Mouse (Mus musculus) brain, embryonic 14.5 days (tissue): ENCODE results near the gene Atp6v0a1.

ENCODE experiments used
- CTCF ChIP-seq: fragments of 200-500 bp; IDR thresholded peaks from 2 replicates; pipeline ENCODE4 v1.5.1; 2012; ENCODE audit warnings: inconsistent platforms, mild to moderate bottlenecking, moderate library complexity, borderline replicate concordance; ENCODE audit not compliant: insufficient read depth, insufficient read length; ENCODE audit errors: extremely low read depth
- POLR2A ChIP-seq: fragments of 200-500 bp; IDR thresholded peaks from 2 replicates; pipeline ENCODE4 v1.6.1; 2012; ENCODE audit warnings: mild to moderate bottlenecking, inconsistent platforms, borderline replicate concordance; ENCODE audit not compliant: poor library complexity, insufficient read depth, insufficient read length, severe bottlenecking; ENCODE audit errors: extremely low read depth

- no peak for TF ChIP-seq CTCF
- TF ChIP-seq POLR2A, result no peak
Measured at GRCm38 (mm10) chr11:101035328-101035695, 26.1 kb downstream of the Atp6v0a1 start.
